Mouse (Mus musculus) thymus, postnatal 4 days (tissue): Measurements from ENCODE around the gene Olfr545.
A peak's percentile ranks its signal among the peaks of the same experiment; 100 is the strongest.
"Not testable (repeated sequence)": the region's sequence is repeated elsewhere in the genome, so short reads cannot be mapped to it uniquely, and the experiment has no call there.

Experiments used
- DNase-seq: peaks from one replicate; pipeline ENCODE4 v3.0.0; 2021

Olfr545 gene

GRCm38 (mm10) chr7:102499473-102499872 lies at the start of gene Olfr545:
TSS of gene Olfr545 (minus strand) at chr7:102499573.
- no peak for DNase-seq

GRCm38 (mm10) chr7:102541251-102541650 lies 41.9 kb upstream of the Olfr545 start:
- DNase-seq, result no peak

- no peak for DNase-seq
Measured at GRCm38 (mm10) chr7:102540596-102540995, 41.2 kb upstream of the Olfr545 start, which contains the start of gene Olfr548-ps1. TSS of gene Olfr548-ps1 (plus strand) at chr7:102540896.

- DNase-seq, result no peak
Measured at GRCm38 (mm10) chr7:102534449-102534848, 35.1 kb upstream of the Olfr545 start, which contains the start of gene Olfr547. TSS of gene Olfr547 (plus strand) at chr7:102534749.

GRCm38 (mm10) chr7:102529052-102529451 lies 29.7 kb upstream of the Olfr545 start:
- DNase-seq, result no peak

- no peak for DNase-seq
Measured at GRCm38 (mm10) chr7:102517051-102517335, 17.6 kb upstream of the Olfr545 start.

GRCm38 (mm10) chr7:102516261-102517050 lies 17.1 kb upstream of the Olfr545 start:
- DNase-seq, result no peak

- DNase-seq, result no peak
Measured at GRCm38 (mm10) chr7:102514144-102514543, 14.8 kb upstream of the Olfr545 start.

- DNase-seq, result peak; percentile 98
Measured at GRCm38 (mm10) chr7:102512814-102513435, 13.6 kb upstream of the Olfr545 start.

GRCm38 (mm10) chr7:102511927-102512326 lies 12.6 kb upstream of the Olfr545 start:
- DNase-seq, result no peak

- no peak for DNase-seq
Measured at GRCm38 (mm10) chr7:102509726-102510125, 10.4 kb upstream of the Olfr545 start.

- DNase-seq, result no peak
Measured at GRCm38 (mm10) chr7:102508666-102509065, 9.3 kb upstream of the Olfr545 start.

GRCm38 (mm10) chr7:102508066-102508465 lies 8.7 kb upstream of the Olfr545 start:
- DNase-seq, result no peak

GRCm38 (mm10) chr7:102506848-102507247 lies 7.5 kb upstream of the Olfr545 start:
- peak; percentile 78 for DNase-seq

GRCm38 (mm10) chr7:102501986-102502385 lies 2.6 kb upstream of the Olfr545 start:
- DNase-seq, result no peak

- not testable (repeated sequence) for DNase-seq
Measured at GRCm38 (mm10) chr7:102494416-102494815, 5.0 kb downstream of the Olfr545 start.

GRCm38 (mm10) chr7:102488161-102488560 lies 11.2 kb downstream of the Olfr545 start, which contains the start of gene Olfr544:
TSS of gene Olfr544 (minus strand) at chr7:102488313.
- no peak for DNase-seq

- DNase-seq, result no peak
Measured at GRCm38 (mm10) chr7:102486105-102486504, 13.3 kb downstream of the Olfr545 start.

- DNase-seq, result not testable (repeated sequence)
Measured at GRCm38 (mm10) chr7:102484766-102485165, 14.6 kb downstream of the Olfr545 start.

GRCm38 (mm10) chr7:102483665-102484064 lies 15.7 kb downstream of the Olfr545 start:
- no peak for DNase-seq

GRCm38 (mm10) chr7:102481579-102481978 lies 17.8 kb downstream of the Olfr545 start, which contains the start of gene Olfr543:
TSS of gene Olfr543 (minus strand) at chr7:102481679.
- DNase-seq, result no peak

- DNase-seq, result no peak
Measured at GRCm38 (mm10) chr7:102480821-102481220, 18.6 kb downstream of the Olfr545 start.

GRCm38 (mm10) chr7:102479368-102480078 lies 19.9 kb downstream of the Olfr545 start:
- no peak for DNase-seq

GRCm38 (mm10) chr7:102478926-102479325 lies 20.4 kb downstream of the Olfr545 start:
- no peak for DNase-seq
